Mouse (Mus musculus) heart, embryonic 15.5 days (tissue): ENCODE measurements around the gene Ipo8. TPM values are rescaled to one million over a fixed set of nuclear protein-coding genes. Genes with fewer than 3 reads are reported as not detected.

Experiments used
- ATAC-seq: fragments of 200-750 bp; cut with Nextera tagmentation; replicated peaks from 2 replicates; pipeline ENCODE4 v1.8.0; 2017; ENCODE audit warnings: low read depth, moderate TSS enrichment; ENCODE audit not compliant: insufficient number of reproducible peaks, insufficient read depth, low FRiP score
- H3K27ac ChIP-seq: fragments of 300-500 bp; sonication (generic); 2 replicates; pipeline ENCODE4 v1.5.1; 2015; ENCODE audit warnings: mild to moderate bottlenecking, inconsistent platforms
- H3K27me3 ChIP-seq: fragments of 300-500 bp; sonication (generic); 2 replicates; pipeline ENCODE4 v1.6.1; 2015; ENCODE audit warnings: inconsistent platforms
- H3K36me3 ChIP-seq: fragments of 300-500 bp; sonication (generic); 2 replicates; pipeline ENCODE4 v1.6.1; 2015; ENCODE audit warnings: mild to moderate bottlenecking, inconsistent platforms
- H3K4me1 ChIP-seq: fragments of 300-500 bp; sonication (generic); replicated peaks from 2 replicates; pipeline ENCODE4 v1.6.1; 2015; ENCODE audit warnings: inconsistent platforms
- H3K4me2 ChIP-seq: fragments of 300-500 bp; sonication (generic); 2 replicates; pipeline ENCODE4 v1.6.1; 2015; ENCODE audit warnings: inconsistent platforms, mild to moderate bottlenecking, moderate library complexity
- H3K4me3 ChIP-seq: fragments of 300-500 bp; sonication (generic); 2 replicates; pipeline ENCODE4 v1.5.1; 2015; ENCODE audit warnings: mild to moderate bottlenecking, inconsistent platforms
- H3K9ac ChIP-seq: fragments of 300-500 bp; sonication (generic); 2 replicates; pipeline ENCODE4 v1.6.1; 2015; ENCODE audit warnings: mild to moderate bottlenecking, inconsistent platforms
- H3K9me3 ChIP-seq: fragments of 300-500 bp; sonication (generic); replicated peaks from 2 replicates; pipeline ENCODE4 v1.6.1; 2016; ENCODE audit warnings: inconsistent platforms
- WGBS: fragments of 180-500 bp; shearing (Covaris S2); methylation state at CpG from one replicate; pipeline ENCODE4 v1.1.7; 2015; ENCODE audit warnings: mixed read lengths; 5-methylcytosine and 5-hydroxymethylcytosine counted together
- polyA plus RNA-seq: library from polyadenylated mRNA; unstranded; fragments of >200 nt; fragmentation: Nextera tagmentation; extraction: Ambion mirVana; gene quantifications from 2 replicates; pipeline ENCODE4 v1.2.1, GENCODE M21; 2015

Gene Ipo8
- 16.9 and 17.1 TPM in 2 replicates for polyA plus RNA-seq

DNA sequence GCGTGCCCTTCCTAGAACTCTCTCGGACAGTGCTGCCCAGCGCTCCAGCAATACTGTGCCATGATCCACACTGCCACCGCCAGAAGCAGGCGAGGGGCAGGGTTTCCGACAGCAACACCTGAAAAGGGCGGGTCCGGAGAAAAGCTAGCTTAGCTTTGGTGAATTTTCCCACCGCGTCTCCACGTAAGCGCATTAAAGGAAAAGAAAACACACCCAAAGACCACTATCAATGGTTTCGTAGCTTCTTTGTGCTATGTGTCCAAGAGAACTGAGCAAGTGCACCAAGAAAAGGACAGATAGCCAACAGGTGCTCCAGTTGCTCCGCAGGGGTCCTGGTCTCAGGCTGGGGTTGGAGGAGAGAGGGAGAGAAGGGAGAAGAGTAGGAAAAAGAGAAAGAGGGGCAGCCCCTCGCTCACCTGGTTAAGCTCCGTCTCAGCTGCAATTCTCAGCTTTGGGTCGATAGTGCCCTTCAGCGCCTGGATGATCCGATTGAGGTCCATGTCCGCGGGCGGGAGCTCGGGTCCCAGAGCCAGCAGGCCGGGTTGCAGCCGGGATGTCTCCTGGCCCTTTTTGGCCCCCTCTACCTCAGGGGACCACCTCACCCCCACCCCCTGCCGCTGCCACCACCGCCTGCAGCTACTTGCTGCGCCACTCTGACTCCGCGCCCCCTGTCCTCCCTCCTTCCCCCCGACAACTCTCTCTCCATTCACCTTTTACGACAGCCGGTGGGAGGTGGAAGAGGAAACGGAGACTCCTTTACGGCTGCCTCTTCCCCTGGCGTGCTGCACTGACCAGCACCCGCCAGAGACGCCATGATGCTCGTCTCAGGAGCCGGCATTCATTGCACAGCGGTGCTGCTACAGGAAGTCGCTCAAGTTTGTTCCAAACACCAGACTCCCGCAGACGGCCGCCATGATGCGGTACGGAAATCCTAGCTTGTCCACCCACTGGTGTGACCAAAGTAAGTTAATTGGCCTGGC is at the start of gene Ipo8:
Gene Ipo8, minus strand, starts transcription at position 720 of the 980 bp plus-strand sequence.
- Histone ChIP-seq H3K36me3 (no peaks in the 10 kb centered on the region), H3K4me1 (peaks cover 7% of the 10 kb centered on the region; the same call in 1 of the 2 replicates), H3K9me3 (no peaks in the 10 kb centered on the region), H3K9ac (peak within 1 kb of the TSS; percentile 78), H3K27me3 (no peaks in the 10 kb centered on the region), H3K4me2 (peak within 1 kb of the TSS; percentile 68), H3K27ac (peak within 1 kb of the TSS; percentile 67), H3K4me3 (peak within 1 kb of the TSS; percentile 86)
- WGBS: under 1% methylated on average over 43 of the region's 47 CpGs
- peak; percentile 98 for ATAC-seq

- no peak for ATAC-seq
- no peaks in the 10 kb centered on the region for H3K27me3 ChIP-seq
- H3K9ac ChIP-seq: no peak overlapping the region
- H3K4me3 ChIP-seq: no peak overlapping the region
- peaks cover 3% of the 10 kb centered on the region; the same call in 1 of the 2 replicates for H3K36me3 ChIP-seq
- no peaks in the 10 kb centered on the region for H3K4me1 ChIP-seq
- H3K9me3 ChIP-seq: no peaks in the 10 kb centered on the region
- WGBS: 97% methylated on average over 1 of the region's 1 CpGs
- no peak overlapping the region for H3K27ac ChIP-seq
- no peak overlapping the region for H3K4me2 ChIP-seq
Measured at GRCm38 (mm10) chr6:148873911-148874310, 42.6 kb upstream of the Ipo8 start.

DNA sequence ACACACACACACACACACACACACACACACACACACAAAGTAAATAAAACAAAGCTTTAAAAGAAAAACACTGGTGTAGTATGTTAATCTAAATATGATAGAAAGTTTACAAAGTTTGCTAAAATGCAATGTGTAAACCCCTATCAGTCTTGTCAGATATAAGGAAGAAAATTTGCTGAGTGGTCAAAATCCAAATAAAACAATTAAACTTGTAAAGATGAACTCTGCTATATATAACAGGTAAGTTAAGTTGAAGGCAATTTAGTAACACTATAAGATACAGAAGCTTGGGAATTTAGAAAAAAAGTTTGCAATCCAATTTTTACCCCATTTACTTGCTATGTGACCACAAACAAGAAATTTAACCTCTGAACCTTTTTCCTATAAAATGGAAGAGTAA is 14.4 kb upstream of the Ipo8 start:
- H3K27ac ChIP-seq: no peak overlapping the region
- peaks cover 5% of the 10 kb centered on the region; the same call in 1 of the 2 replicates for H3K36me3 ChIP-seq
- H3K4me2 ChIP-seq: no peak overlapping the region
- H3K9ac ChIP-seq: no peak overlapping the region
- ATAC-seq: no peak
- H3K9me3 ChIP-seq: no peaks in the 10 kb centered on the region
- H3K4me1 ChIP-seq: no peaks in the 10 kb centered on the region
- H3K4me3 ChIP-seq: no peak overlapping the region
- no peaks in the 10 kb centered on the region for H3K27me3 ChIP-seq

DNA sequence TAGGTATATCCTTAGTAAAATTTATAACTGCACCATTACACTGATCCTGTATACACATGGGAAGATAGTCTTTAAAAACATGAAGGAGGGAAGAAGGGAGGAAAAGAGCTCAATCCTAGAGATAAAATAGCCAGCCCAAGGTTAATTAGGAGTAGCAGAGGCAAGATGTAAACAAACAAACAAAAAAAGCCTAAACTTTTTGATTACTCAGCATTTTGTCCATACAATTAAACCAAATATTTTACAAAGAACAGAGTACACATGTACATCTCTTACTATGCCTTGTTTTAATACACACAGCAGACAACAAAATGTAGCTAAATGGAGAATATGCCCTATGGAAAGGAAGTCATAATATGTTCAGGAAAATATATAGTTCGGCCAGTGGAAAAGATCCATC is 10.5 kb upstream of the Ipo8 start:
- no peak for ATAC-seq
- Histone ChIP-seq H3K4me2 (no peak overlapping the region), H3K27ac (no peak overlapping the region), H3K27me3 (no peaks in the 10 kb centered on the region), H3K36me3 (0 out of 2 replicates have a peak, but pooled peaks cover 2% of the 10 kb centered on the region), H3K4me1 (no peaks in the 10 kb centered on the region), H3K4me3 (no peak overlapping the region), H3K9ac (no peak overlapping the region), H3K9me3 (no peaks in the 10 kb centered on the region)
- WGBS: 92% methylated on average over 1 of the region's 1 CpGs

GRCm38 (mm10) chr6:148838460-148838859 is 7.2 kb upstream of the Ipo8 start:
- H3K4me1 ChIP-seq: no peaks in the 10 kb centered on the region
- no peak overlapping the region for H3K4me2 ChIP-seq
- no peaks in the 10 kb centered on the region for H3K36me3 ChIP-seq
- no peaks in the 10 kb centered on the region for H3K27me3 ChIP-seq
- H3K9me3 ChIP-seq: no peaks in the 10 kb centered on the region
- ATAC-seq: no peak
- no peak overlapping the region for H3K9ac ChIP-seq
- H3K4me3 ChIP-seq: no peak overlapping the region
- no peak overlapping the region for H3K27ac ChIP-seq

GRCm38 (mm10) chr6:148831728-148832121 is 458 bp upstream of the Ipo8 start:
- H3K4me1 ChIP-seq: peaks cover 7% of the 10 kb centered on the region; the same call in 1 of the 2 replicates
- H3K27ac ChIP-seq: no peak overlapping the region
- no peaks in the 10 kb centered on the region for H3K27me3 ChIP-seq
- no peak overlapping the region for H3K9ac ChIP-seq
- peak overlapping the region; percentile 86 for H3K4me3 ChIP-seq
- WGBS: 38% methylated on average over 3 of the region's 3 CpGs
- no peaks in the 10 kb centered on the region for H3K9me3 ChIP-seq
- H3K4me2 ChIP-seq: peak overlapping the region; percentile 68
- H3K36me3 ChIP-seq: no peaks in the 10 kb centered on the region
- no peak for ATAC-seq

- WGBS: 9% methylated on average over 3 of the region's 3 CpGs
- peak overlapping the region; percentile 68 for H3K4me2 ChIP-seq
- H3K4me3 ChIP-seq: peak overlapping the region; percentile 86
- no peaks in the 10 kb centered on the region for H3K36me3 ChIP-seq
- no peak overlapping the region for H3K27ac ChIP-seq
- H3K27me3 ChIP-seq: no peaks in the 10 kb centered on the region
- peaks cover 7% of the 10 kb centered on the region; the same call in 1 of the 2 replicates for H3K4me1 ChIP-seq
- ATAC-seq: no peak
- H3K9ac ChIP-seq: peak overlapping the region; percentile 78
- no peaks in the 10 kb centered on the region for H3K9me3 ChIP-seq
Measured at GRCm38 (mm10) chr6:148830355-148830747, 916 bp downstream of the Ipo8 start.

- peaks cover 4% of the 10 kb centered on the region; the same call in 1 of the 2 replicates for H3K4me1 ChIP-seq
- H3K27ac ChIP-seq: no peak overlapping the region
- 0 out of 2 replicates have a peak, but pooled peaks cover 4% of the 10 kb centered on the region for H3K36me3 ChIP-seq
- no peak overlapping the region for H3K4me2 ChIP-seq
- ATAC-seq: no peak
- no peak overlapping the region for H3K9ac ChIP-seq
- H3K9me3 ChIP-seq: no peaks in the 10 kb centered on the region
- 88% methylated on average over 4 of the region's 4 CpGs for WGBS
- no peak overlapping the region for H3K4me3 ChIP-seq
- no peaks in the 10 kb centered on the region for H3K27me3 ChIP-seq
Measured at GRCm38 (mm10) chr6:148826119-148826518, 5.1 kb downstream of the Ipo8 start.

- no peak overlapping the region for H3K9ac ChIP-seq
- H3K27ac ChIP-seq: no peak overlapping the region
- H3K27me3 ChIP-seq: no peaks in the 10 kb centered on the region
- H3K4me1 ChIP-seq: no peaks in the 10 kb centered on the region
- H3K9me3 ChIP-seq: no peaks in the 10 kb centered on the region
- 89% methylated on average over 4 of the region's 4 CpGs for WGBS
- H3K4me2 ChIP-seq: no peak overlapping the region
- H3K36me3 ChIP-seq: peaks cover 34% of the 10 kb centered on the region
- no peak for ATAC-seq
- no peak overlapping the region for H3K4me3 ChIP-seq
Measured at GRCm38 (mm10) chr6:148818624-148819343, 12.5 kb downstream of the Ipo8 start.

- ATAC-seq: no peak
- Histone ChIP-seq H3K9me3 (no peaks in the 10 kb centered on the region), H3K9ac (no peak overlapping the region), H3K4me2 (no peak overlapping the region), H3K27me3 (no peaks in the 10 kb centered on the region), H3K36me3 (peaks cover 40% of the 10 kb centered on the region), H3K27ac (no peak overlapping the region), H3K4me3 (no peak overlapping the region), H3K4me1 (no peaks in the 10 kb centered on the region)
- WGBS: 80% methylated on average over 5 of the region's 5 CpGs
Measured at GRCm38 (mm10) chr6:148816751-148817150, 14.5 kb downstream of the Ipo8 start.

DNA sequence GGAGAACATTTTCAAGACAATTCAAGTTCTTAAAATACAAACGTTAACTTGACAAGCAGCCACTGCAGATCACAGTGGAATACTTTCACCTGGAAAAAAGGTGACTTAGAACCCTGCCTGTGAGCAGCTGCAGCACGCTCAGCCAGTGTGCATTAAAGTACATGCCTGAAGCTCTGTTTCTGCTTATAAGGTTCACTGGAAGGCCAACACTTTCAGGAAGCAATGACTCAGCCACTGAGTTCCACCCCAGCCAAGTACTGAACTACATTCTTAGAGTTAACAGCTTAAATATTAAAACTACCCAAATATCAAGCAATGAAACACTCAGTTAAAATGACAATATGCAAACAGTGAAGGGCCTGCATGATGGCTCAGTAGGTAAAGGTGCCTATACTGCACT is 20.1 kb downstream of the Ipo8 start:
- no peak overlapping the region for H3K9ac ChIP-seq
- ATAC-seq: no peak
- H3K4me1 ChIP-seq: no peaks in the 10 kb centered on the region
- H3K9me3 ChIP-seq: no peaks in the 10 kb centered on the region
- H3K36me3 ChIP-seq: peaks cover 55% of the 10 kb centered on the region
- H3K4me2 ChIP-seq: no peak overlapping the region
- H3K27ac ChIP-seq: no peak overlapping the region
- H3K4me3 ChIP-seq: no peak overlapping the region
- H3K27me3 ChIP-seq: no peaks in the 10 kb centered on the region
- WGBS: 77% methylated on average over 2 of the region's 2 CpGs
